8 mouse cellular contexts compared by ENCODE assay signal in genomic region chr3:142881872-142882623, GRCm38 (mm10). TPM values are rescaled to one million over a fixed set of nuclear protein-coding genes. Genes with fewer than 3 reads are reported as not detected.
DNase-seq lines count a peak whose midpoint lies in the region; ATAC-seq and TF ChIP-seq lines count a peak whose summit lies in the region.

Gene Pkn2, minus strand, starts transcription at chr3:142882004.

- H3K9me3 ChIP-seq in embryonic facial prominence, embryonic 14.5 days (ENCODE audit: control insufficient read depth, low read length): no peaks in the 10 kb centered on the region
- no peaks in the 10 kb centered on the region for H3K9me3 ChIP-seq in limb, embryonic 13.5 days
- H3K9me3 ChIP-seq in midbrain, embryonic 16.5 days (replicated peaks; ENCODE audit: control insufficient read depth, low read length, poor library complexity, severe bottlenecking): no peaks in the 10 kb centered on the region

- H3K9ac ChIP-seq in embryonic facial prominence, embryonic 14.5 days (ENCODE audit: low read depth, low read length): peak within 1 kb of the TSS; percentile 96
- H3K9ac ChIP-seq in heart, adult 2 months (ENCODE audit: low read depth, low read length): peak within 1 kb of the TSS; percentile 78
- H3K9ac ChIP-seq in limb, embryonic 13.5 days: peak within 1 kb of the TSS; percentile 96
- H3K9ac ChIP-seq in midbrain, embryonic 16.5 days (ENCODE audit: low read depth, low read length): peak within 1 kb of the TSS; percentile 94

- TF ChIP-seq CTCF in heart, adult 2 months (IDR thresholded peaks at IDR 0.05): peak; percentile 18; the same call in 1 of the 2 replicates

- no peaks in the 10 kb centered on the region for H3K27me3 ChIP-seq in embryonic facial prominence, embryonic 14.5 days (replicated peaks; ENCODE audit: control insufficient read depth, insufficient read depth, low read length)
- H3K27me3 ChIP-seq in heart, adult 2 months (ENCODE audit: control insufficient read depth, insufficient read depth, low read length): no peaks in the 10 kb centered on the region
- no peaks in the 10 kb centered on the region for H3K27me3 ChIP-seq in limb, embryonic 13.5 days
- no peaks in the 10 kb centered on the region for H3K27me3 ChIP-seq in midbrain, embryonic 16.5 days (ENCODE audit: control insufficient read depth, insufficient read depth, low read depth, low read length)

- H3K27ac ChIP-seq in embryonic facial prominence, embryonic 14.5 days (replicated peaks; ENCODE audit: low read depth, low read length): peak within 1 kb of the TSS; percentile 94
- peak within 1 kb of the TSS; percentile 87 for H3K27ac ChIP-seq in heart, adult 2 months
- peak within 1 kb of the TSS; percentile 93 for H3K27ac ChIP-seq in limb, embryonic 13.5 days
- H3K27ac ChIP-seq in midbrain, embryonic 16.5 days (ENCODE audit: low read length): peak within 1 kb of the TSS; percentile 94

- peak within 1 kb of the TSS; percentile 99 for H3K4me3 ChIP-seq in embryonic facial prominence, embryonic 14.5 days (ENCODE audit: low read depth, low read length)
- H3K4me3 ChIP-seq in heart, adult 2 months: peak within 1 kb of the TSS; percentile 85
- peak within 1 kb of the TSS; percentile 99 for H3K4me3 ChIP-seq in limb, embryonic 13.5 days
- H3K4me3 ChIP-seq in midbrain, embryonic 16.5 days (ENCODE audit: low read depth, low read length): peak within 1 kb of the TSS; percentile 100

- H3K79me2 ChIP-seq in heart, adult 2 months (replicated peaks; ENCODE audit: control insufficient read depth, insufficient read depth, low read length): peaks cover 2% of the 10 kb centered on the region; the same call in 1 of the 2 replicates

- H3K36me3 ChIP-seq in embryonic facial prominence, embryonic 14.5 days (ENCODE audit: control insufficient read depth, insufficient read depth, low read length): no peaks in the 10 kb centered on the region
- peaks cover 3% of the 10 kb centered on the region for H3K36me3 ChIP-seq in heart, adult 2 months (ENCODE audit: control insufficient read depth, insufficient read depth, low read length)
- no peaks in the 10 kb centered on the region for H3K36me3 ChIP-seq in limb, embryonic 13.5 days
- H3K36me3 ChIP-seq in midbrain, embryonic 16.5 days (ENCODE audit: control insufficient read depth, insufficient read depth, low read length): no peaks in the 10 kb centered on the region

- peak; percentile 72 for TF ChIP-seq POLR2A in heart, adult 2 months (IDR thresholded peaks at IDR 0.05; ENCODE audit: insufficient read depth, low read depth, low read length)

- peak within 1 kb of the TSS; percentile 66 for H3K4me2 ChIP-seq in embryonic facial prominence, embryonic 14.5 days (ENCODE audit: low read depth, low read length)
- H3K4me2 ChIP-seq in limb, embryonic 13.5 days (replicated peaks): peak within 1 kb of the TSS; percentile 67
- H3K4me2 ChIP-seq in midbrain, embryonic 16.5 days (ENCODE audit: low read length): peak within 1 kb of the TSS; percentile 74

- WGBS in embryonic facial prominence, embryonic 14.5 days: 2% methylated on average over 27 of the region's 84 CpGs
- under 1% methylated on average over 84 of the region's 84 CpGs for WGBS in heart, adult 2 months
- under 1% methylated on average over 54 of the region's 84 CpGs for whole genome bisulfite sequencing in limb, embryonic 13.5 days
- under 1% methylated on average over 76 of the region's 84 CpGs for WGBS in midbrain, embryonic 16.5 days

- peak; percentile 98 for ATAC-seq in embryonic facial prominence, embryonic 14.5 days (ENCODE audit: low read depth)
- ATAC-seq in limb, embryonic 13.5 days (ENCODE audit: low FRiP score, low read depth): peak; percentile 99
- ATAC-seq in midbrain, embryonic 16.5 days: peak; percentile 99

- 0 out of 2 replicates have a peak, but pooled peaks have one; percentile 39 for TF ChIP-seq EP300 in heart, adult 2 months (IDR thresholded peaks at IDR 0.05; ENCODE audit: insufficient read depth, low read depth, low read length)

- peak; percentile 96 for DNase-seq in 3T3-L1 (ENCODE audit: low read depth, low spot score)
- DNase-seq in adrenal gland, postnatal 4 days (ENCODE audit: low spot score in 2 of 2): peak; percentile 98 to 99
- peak; percentile 99 for DNase-seq in embryonic facial prominence, embryonic 14.5 days (ENCODE audit: low spot score)
- DNase-seq in heart, adult 2 months: peak; percentile 100
- peak; percentile 99 for DNase-seq in kidney, adult 8-10 months
- DNase-seq in spleen, postnatal 10 days (ENCODE audit: low spot score in 2 of 2): peak; percentile 97 to 99

- H3K4me1 ChIP-seq in embryonic facial prominence, embryonic 14.5 days (ENCODE audit: control insufficient read depth, insufficient read depth, low read length): peaks cover 3% of the 10 kb centered on the region; the same call in 1 of the 2 replicates
- H3K4me1 ChIP-seq in heart, adult 2 months (ENCODE audit: control insufficient read depth, insufficient read depth, low read length): no peaks in the 10 kb centered on the region; the same call in none of the 2 replicates
- H3K4me1 ChIP-seq in limb, embryonic 13.5 days: peaks cover 2% of the 10 kb centered on the region
- H3K4me1 ChIP-seq in midbrain, embryonic 16.5 days (ENCODE audit: control insufficient read depth, insufficient read depth, low read length): peaks cover 4% of the 10 kb centered on the region

- intact Hi-C loops in heart, adult 2 months (cut with DNase I): loop anchor here (1.0 to 5.0 kb wide), 3 partner anchors 25 to 117 kb away; partner anchors contain the start of gene Gtf2b

RNA-seq across cellular contexts. Expression of gene Pkn2, which starts in this region (rescaled TPM):
- total RNA-seq in adrenal gland, postnatal 4 days (2021): 10 to 100 TPM; 81.9 to 88.9 TPM
- 39.5 and 42.8 TPM in 2 replicates for polyA plus RNA-seq in embryonic facial prominence, embryonic 14.5 days (2014; fragmentation: Nextera tagmentation; extraction: Ambion mirVana)
- 10 to 100 TPM; 38.3 to 40.6 TPM for total RNA-seq in heart, adult 2 months (2021)
- 6.6 and 14.6 TPM in 2 replicates for polyA plus RNA-seq in heart, adult 2 months (2012; rRNA removed)
- polyA plus RNA-seq in limb, embryonic 13.5 days (2015; fragmentation: Nextera tagmentation; extraction: Ambion mirVana): 42.4 and 47.1 TPM in 2 replicates
- 18.6 and 22.8 TPM in 2 replicates for polyA plus RNA-seq in midbrain, embryonic 16.5 days (2015; fragmentation: Nextera tagmentation; extraction: Ambion mirVana)

Comparison
In these comparisons a context has a peak if more than half of its experiments do, and no peak if none do; other contexts are left out.
1. Peak in every context shown above with its lines: DNase-seq, ATAC-seq, H3K4me3 ChIP-seq and H3K27ac ChIP-seq.